Comparison of ENCODE assay signal across 8 mouse cellular contexts in the genomic region with DNA sequence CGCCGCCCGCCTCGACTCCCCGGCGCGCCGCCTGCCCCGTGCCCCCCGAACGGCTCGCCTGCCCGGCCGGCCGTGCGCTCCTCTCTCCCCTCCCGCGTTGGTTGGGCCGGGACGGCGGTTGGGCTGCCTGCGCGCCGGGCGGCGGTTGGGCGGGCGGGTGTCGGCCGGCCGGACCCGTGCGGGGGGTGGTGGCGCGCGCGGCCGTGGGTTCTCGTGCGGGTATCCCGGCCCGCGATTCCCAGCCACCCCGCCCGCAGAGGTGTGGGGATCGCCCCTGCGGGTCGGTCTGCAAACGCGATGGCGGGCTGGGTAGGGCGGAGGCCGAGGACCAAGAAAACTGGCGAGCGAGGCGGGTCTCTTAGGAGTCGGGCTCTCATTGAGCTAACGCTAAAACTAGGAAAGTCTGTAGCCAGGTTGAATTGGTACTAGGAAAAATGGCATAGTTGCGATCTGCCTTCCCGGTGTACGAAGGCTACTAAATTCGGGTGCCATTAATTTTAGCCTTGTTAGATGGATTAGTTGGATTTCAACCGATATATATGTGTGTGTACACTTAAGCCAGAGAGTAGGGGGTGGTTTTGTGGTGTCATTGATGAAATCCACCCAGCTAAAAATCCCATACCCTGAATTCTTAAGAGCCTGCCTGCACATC. TPM values are rescaled to one million over a fixed set of nuclear protein-coding genes. Genes with fewer than 3 reads are reported as not detected.
DNase-seq lines count a peak whose midpoint lies in the region; ATAC-seq and TF ChIP-seq lines count a peak whose summit lies in the region.

No protein-coding gene starts in this region.

- H3K9me3 ChIP-seq in forebrain, embryonic 16.5 days (ENCODE audit: control insufficient read depth, low read length), result no peaks in the 10 kb centered on the region
- H3K9me3 ChIP-seq in hindbrain, embryonic 16.5 days (ENCODE audit: control insufficient read depth, low read length), result no peaks in the 10 kb centered on the region
- H3K9me3 ChIP-seq in midbrain, postnatal 0 days (ENCODE audit: low read length), result no peaks in the 10 kb centered on the region

- H3K4me1 ChIP-seq in forebrain, embryonic 16.5 days (replicated peaks; ENCODE audit: control insufficient read depth, insufficient read depth, low read length), result peaks cover 11% of the 10 kb centered on the region
- peaks cover 18% of the 10 kb centered on the region for H3K4me1 ChIP-seq in hindbrain, embryonic 16.5 days (ENCODE audit: control insufficient read depth, insufficient read depth, low read depth, low read length)
- peaks cover 11% of the 10 kb centered on the region for H3K4me1 ChIP-seq in liver, adult 2 months (ENCODE audit: control insufficient read depth, insufficient read depth, low read length)
- peaks cover 11% of the 10 kb centered on the region for H3K4me1 ChIP-seq in midbrain, postnatal 0 days (ENCODE audit: insufficient read depth, low read length)

- H3K27ac ChIP-seq in forebrain, embryonic 16.5 days (ENCODE audit: low read length), result peak overlapping the region; percentile 100
- H3K27ac ChIP-seq in hindbrain, embryonic 16.5 days (ENCODE audit: low read depth, low read length), result peak overlapping the region; percentile 100
- peak overlapping the region; percentile 99 for H3K27ac ChIP-seq in liver, adult 2 months (replicated peaks; ENCODE audit: insufficient read depth, low read depth, low read length)
- peak overlapping the region; percentile 100 for H3K27ac ChIP-seq in midbrain, postnatal 0 days (ENCODE audit: low read depth, low read length)

- DNase-seq in left cerebral cortex, adult 18-20 months (ENCODE audit: low spot score in 2 of 2), result peak; percentile 57 to 76
- DNase-seq in left cerebral cortex, adult 11 months (ENCODE audit: low spot score), result no peak
- peak; percentile 56 for DNase-seq in c-Kit-negative CD71-positive TER-119-positive erythroid progenitor cells, embryonic 14.5 days (ENCODE audit: low read depth, low spot score)
- DNase-seq in liver, adult 2 months (ENCODE audit: extremely low read depth, low read depth, low spot score), result no peak
- peak; percentile 74 for DNase-seq in midbrain, postnatal 0 days (ENCODE audit: low spot score)
- no peak for DNase-seq in natural killer cell, adult 2 months (ENCODE audit: low spot score in 2 of 2)

- peaks cover 7% of the 10 kb centered on the region; the same call in 1 of the 2 replicates for H3K79me2 ChIP-seq in liver, adult 2 months (ENCODE audit: control insufficient read depth, insufficient read depth, low read length)

- H3K27me3 ChIP-seq in forebrain, embryonic 16.5 days (replicated peaks; ENCODE audit: control insufficient read depth, insufficient read depth, low read length), result no peaks in the 10 kb centered on the region
- H3K27me3 ChIP-seq in hindbrain, embryonic 16.5 days (replicated peaks; ENCODE audit: control insufficient read depth, insufficient read depth, low read length), result no peaks in the 10 kb centered on the region
- H3K27me3 ChIP-seq in liver, adult 2 months (ENCODE audit: control insufficient read depth, insufficient read depth, low read length), result no peaks in the 10 kb centered on the region
- H3K27me3 ChIP-seq in midbrain, postnatal 0 days (ENCODE audit: insufficient read depth, low read length), result no peaks in the 10 kb centered on the region

- peak overlapping the region; percentile 91 for H3K4me3 ChIP-seq in forebrain, embryonic 16.5 days (replicated peaks; ENCODE audit: low read length)
- peak overlapping the region; percentile 63 for H3K4me3 ChIP-seq in hindbrain, embryonic 16.5 days (ENCODE audit: low read length)
- H3K4me3 ChIP-seq in liver, adult 2 months (ENCODE audit: insufficient read depth, low read depth, low read length), result peak overlapping the region; percentile 100
- H3K4me3 ChIP-seq in midbrain, postnatal 0 days (ENCODE audit: low read depth, low read length), result peak overlapping the region; percentile 83

- TF ChIP-seq POLR2A in liver, adult 2 months (IDR thresholded peaks at IDR 0.05; ENCODE audit: extremely low read depth, insufficient read depth, low read length), result no peak

- peak overlapping the region; percentile 83 for H3K4me2 ChIP-seq in forebrain, embryonic 16.5 days (ENCODE audit: low read length)
- H3K4me2 ChIP-seq in hindbrain, embryonic 16.5 days (ENCODE audit: low read length), result peak overlapping the region; percentile 74
- peak overlapping the region; percentile 82 for H3K4me2 ChIP-seq in midbrain, postnatal 0 days (ENCODE audit: low read depth, low read length, poor library complexity, severe bottlenecking)

- no peaks in the 10 kb centered on the region for H3K36me3 ChIP-seq in forebrain, embryonic 16.5 days (ENCODE audit: control insufficient read depth, insufficient read depth)
- no peaks in the 10 kb centered on the region for H3K36me3 ChIP-seq in hindbrain, embryonic 16.5 days (ENCODE audit: control insufficient read depth, insufficient read depth, low read length)
- H3K36me3 ChIP-seq in liver, adult 2 months (ENCODE audit: control insufficient read depth, insufficient read depth, low read length), result no peaks in the 10 kb centered on the region
- no peaks in the 10 kb centered on the region for H3K36me3 ChIP-seq in midbrain, postnatal 0 days (ENCODE audit: insufficient read depth, low read length)

- peak overlapping the region; percentile 99 for H3K9ac ChIP-seq in forebrain, embryonic 16.5 days (replicated peaks; ENCODE audit: low read depth, low read length)
- peak overlapping the region; percentile 94 for H3K9ac ChIP-seq in hindbrain, embryonic 16.5 days (ENCODE audit: low read depth, low read length)
- H3K9ac ChIP-seq in liver, adult 2 months (ENCODE audit: low read depth, low read length), result peak overlapping the region; percentile 99
- H3K9ac ChIP-seq in midbrain, postnatal 0 days (replicated peaks; ENCODE audit: low read length, poor library complexity, severe bottlenecking), result peak overlapping the region; percentile 98

- under 1% methylated on average over 63 of the region's 63 CpGs for whole genome bisulfite sequencing in forebrain, embryonic 16.5 days
- 1% methylated on average over 27 of the region's 63 CpGs for WGBS in hindbrain, embryonic 16.5 days
- WGBS in liver, adult 2 months, result under 1% methylated on average over 59 of the region's 63 CpGs
- 0% methylated on average over 35 of the region's 63 CpGs for WGBS in midbrain, postnatal 0 days

- ATAC-seq in forebrain, embryonic 16.5 days, result peak; percentile 51
- ATAC-seq in hindbrain, embryonic 16.5 days, result peak; percentile 66
- ATAC-seq in midbrain, postnatal 0 days (ENCODE audit: low FRiP score), result peak; percentile 69

- TF ChIP-seq CTCF in liver, adult 2 months (IDR thresholded peaks at IDR 0.05; ENCODE audit: low read depth, low read length), result no peak
- TF ChIP-seq CTCF in midbrain, postnatal 0 days (IDR thresholded peaks at IDR 0.05), result no peak

RNA-seq across cellular contexts. Expression of gene Prdm10, which starts 0.8 kb away (rescaled TPM):
- total RNA-seq in left cerebral cortex, adult 18-20 months (2021), result 10 to 100 TPM; 20.4 to 20.7 TPM
- polyA plus RNA-seq in forebrain, embryonic 16.5 days (2015; fragmentation: Nextera tagmentation; extraction: Ambion mirVana), result 9.8 and 12.1 TPM in 2 replicates
- polyA plus RNA-seq in hindbrain, embryonic 16.5 days (2015; fragmentation: Nextera tagmentation; extraction: Ambion mirVana), result 7.0 and 8.2 TPM in 2 replicates
- 2.7 and 3.6 TPM in 2 replicates for total RNA-seq in liver, adult 2 months (2014; rRNA removed)
- polyA plus RNA-seq in liver, adult 2 months (2012; rRNA removed), result 4.5 and 4.8 TPM in 2 replicates
- total RNA-seq in midbrain, postnatal 0 days (2014; rRNA removed), result 14.8 and 17.3 TPM in 2 replicates
- 4.6 and 5.0 TPM in 2 replicates for polyA plus RNA-seq in midbrain, postnatal 0 days (2015; fragmentation: Nextera tagmentation; extraction: Ambion mirVana)

Comparison
In these comparisons a context has a peak if more than half of its experiments do, and no peak if none do; other contexts are left out.
1. DNase-seq: peak in left cerebral cortex, adult 18-20 months (2 of 2), c-Kit-negative CD71-positive TER-119-positive erythroid progenitor cells, embryonic 14.5 days (single experiment) and midbrain, postnatal 0 days (single experiment); none in left cerebral cortex, adult 11 months (single experiment), liver, adult 2 months (single experiment) and natural killer cell, adult 2 months (0 of 2).
2. Peak in every context shown above with its lines, with median percentiles within 50 percentile points of each other: ATAC-seq, H3K27ac ChIP-seq, H3K4me2 ChIP-seq, H3K4me3 ChIP-seq and H3K9ac ChIP-seq.